Mouse (Mus musculus) cerebellum, adult 11 months (tissue): ENCODE measurements at regions not wholly inside any gene's neighbourhood (a gene's known extent, or its start where the extent isn't known, plus 50 kb on each side); places are given as distances from the start of the nearest gene placed in this dataset.

Experiments used
- DNase-seq: peaks from one replicate; pipeline ENCODE4 v3.0.0; 2022

- DNase-seq, result no peak
Observed at GRCm38 (mm10) chr2:9185780-9186483, 695.1 kb upstream of the 4930412O13Rik start.

GRCm38 (mm10) chr2:9193195-9193594 lies 687.9 kb upstream of the 4930412O13Rik start:
- DNase-seq, result no peak

- no peak for DNase-seq
Observed at GRCm38 (mm10) chr2:9197025-9197424, 684.0 kb upstream of the 4930412O13Rik start.

GRCm38 (mm10) chr2:9207963-9208362 lies 673.1 kb upstream of the 4930412O13Rik start:
- no peak for DNase-seq
